Mouse (Mus musculus): ENCODE measurements around the gene Ikzf1.

Ikzf1 gene

GRCm38 (mm10) chr11:11725876-11726525 is 41.2 kb downstream of the Ikzf1 start:
- DNase-seq: no peak

GRCm38 (mm10) chr11:11726807-11727276 is 42.0 kb downstream of the Ikzf1 start:
- DNase-seq: no peak

- DNase-seq: no peak
Measured at GRCm38 (mm10) chr11:11727936-11728556, 43.2 kb downstream of the Ikzf1 start.

- no peak for DNase-seq
Measured at GRCm38 (mm10) chr11:11729216-11729615, 44.4 kb downstream of the Ikzf1 start.

GRCm38 (mm10) chr11:11730062-11730461 is 45.3 kb downstream of the Ikzf1 start:
- DNase-seq: no peak

- no peak for DNase-seq
Measured at GRCm38 (mm10) chr11:11731727-11732126, 46.9 kb downstream of the Ikzf1 start.

- DNase-seq: no peak
Measured at GRCm38 (mm10) chr11:11732972-11733770, 48.4 kb downstream of the Ikzf1 start.

GRCm38 (mm10) chr11:11735155-11735554 is 50.4 kb downstream of the Ikzf1 start:
- no peak for DNase-seq

GRCm38 (mm10) chr11:11736948-11737347 is 52.1 kb downstream of the Ikzf1 start:
- no peak for DNase-seq

- DNase-seq: no peak
Measured at GRCm38 (mm10) chr11:11737562-11737961, 52.8 kb downstream of the Ikzf1 start.

GRCm38 (mm10) chr11:11739054-11739453 is 54.3 kb downstream of the Ikzf1 start:
- no peak for DNase-seq

- no peak for DNase-seq
Measured at GRCm38 (mm10) chr11:11740603-11741002, 55.8 kb downstream of the Ikzf1 start.

GRCm38 (mm10) chr11:11741574-11741973 is 56.8 kb downstream of the Ikzf1 start:
- DNase-seq: no peak

- peak; percentile 45 for DNase-seq
Measured at GRCm38 (mm10) chr11:11742626-11743025, 57.8 kb downstream of the Ikzf1 start.

- DNase-seq: no peak
Measured at GRCm38 (mm10) chr11:11744222-11744621, 59.4 kb downstream of the Ikzf1 start.

GRCm38 (mm10) chr11:11751091-11751490 is 66.3 kb downstream of the Ikzf1 start:
- no peak for DNase-seq

- DNase-seq: no peak
Measured at GRCm38 (mm10) chr11:11752859-11753258, 68.1 kb downstream of the Ikzf1 start.

GRCm38 (mm10) chr11:11758121-11758520 is 73.3 kb downstream of the Ikzf1 start:
- no peak for DNase-seq

- DNase-seq: no peak
Measured at GRCm38 (mm10) chr11:11758883-11759282, 74.1 kb downstream of the Ikzf1 start.

- no peak for DNase-seq
Measured at GRCm38 (mm10) chr11:11763211-11763666, 78.4 kb downstream of the Ikzf1 start.

GRCm38 (mm10) chr11:11765414-11765813 is 80.6 kb downstream of the Ikzf1 start:
- no peak for DNase-seq

GRCm38 (mm10) chr11:11766105-11766504 is 81.3 kb downstream of the Ikzf1 start:
- DNase-seq: peak; percentile 16

- DNase-seq: no peak
Measured at GRCm38 (mm10) chr11:11766736-11767135, 81.9 kb downstream of the Ikzf1 start.

GRCm38 (mm10) chr11:11768057-11768456 is 83.3 kb downstream of the Ikzf1 start:
- no peak for DNase-seq

All from lung, postnatal 10 days (tissue).